Comparison of ENCODE assay signal across 9 mouse cellular contexts in the genomic region with DNA sequence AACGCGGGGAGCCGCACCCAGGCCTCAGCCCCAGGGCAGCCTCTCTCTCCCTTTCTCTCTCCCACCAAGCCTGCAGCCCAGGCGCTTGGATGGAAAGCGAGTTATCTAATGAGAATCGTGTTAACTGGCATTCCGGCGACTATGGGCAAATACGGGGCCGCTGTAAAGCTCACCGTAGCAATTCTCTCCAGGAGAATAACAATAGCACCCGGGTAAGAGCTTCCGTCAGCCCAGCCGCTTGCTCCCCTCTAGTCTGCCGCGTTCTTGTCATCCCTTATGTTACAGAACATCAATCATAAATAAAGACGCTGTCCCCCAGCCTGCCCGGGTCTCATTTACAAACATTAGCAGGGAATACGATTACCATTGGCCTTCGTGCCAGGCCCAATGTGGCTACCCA. TPM values are rescaled to one million over a fixed set of nuclear protein-coding genes. Genes with fewer than 3 reads are reported as not detected.
A peak's percentile ranks its signal among the peaks of the same experiment; 100 is the strongest.
DNase-seq lines count a peak whose midpoint lies in the region; ATAC-seq and TF ChIP-seq lines count a peak whose summit lies in the region.
"Had no signal": no experiment of that assay in that cellular context is flagged by ENCODE, and none has a peak within 500 bp of the region (broad histone marks: within the 10 kb centered on the region; RNA-seq: fewer than 3 reads in every experiment).

No protein-coding gene starts in this region.

- H3K9ac ChIP-seq in liver, embryonic 11.5 days (ENCODE audit: low read depth, low read length): no peak overlapping the region
- peak overlapping the region; percentile 82 for H3K9ac ChIP-seq in forebrain, embryonic 14.5 days (ENCODE audit: low read length)

- TF ChIP-seq CTCF in olfactory bulb, adult 2 months (IDR thresholded peaks at IDR 0.05; ENCODE audit: insufficient read depth, low read depth, low read length): no peak

- WGBS in liver, embryonic 11.5 days: 6% methylated on average over 20 of the region's 20 CpGs
- under 1% methylated on average over 20 of the region's 20 CpGs for WGBS in forebrain, embryonic 14.5 days
- WGBS in limb, embryonic 10.5 days: 4% methylated on average over 20 of the region's 20 CpGs
- 17% methylated on average over 20 of the region's 20 CpGs for WGBS in olfactory bulb, adult 2 months

- no peaks in the 10 kb centered on the region for H3K36me3 ChIP-seq in liver, embryonic 11.5 days (ENCODE audit: control insufficient read depth, insufficient read depth, low read length)
- no peaks in the 10 kb centered on the region for H3K36me3 ChIP-seq in forebrain, embryonic 14.5 days (ENCODE audit: control insufficient read depth, insufficient read depth, low read length)
- H3K36me3 ChIP-seq in limb, embryonic 10.5 days: no peaks in the 10 kb centered on the region

- no peak for ATAC-seq in liver, embryonic 11.5 days (replicated peaks; ENCODE audit: low FRiP score)
- ATAC-seq in forebrain, embryonic 14.5 days: peak; percentile 1; the same call in 1 of the 2 replicates

- no peaks in the 10 kb centered on the region for H3K9me3 ChIP-seq in liver, embryonic 11.5 days (ENCODE audit: control insufficient read depth, low read length)
- no peaks in the 10 kb centered on the region for H3K9me3 ChIP-seq in forebrain, embryonic 14.5 days (replicated peaks; ENCODE audit: control insufficient read depth, low read length)
- H3K9me3 ChIP-seq in limb, embryonic 10.5 days (replicated peaks): no peaks in the 10 kb centered on the region

- H3K27ac ChIP-seq in liver, embryonic 11.5 days (ENCODE audit: low read depth, low read length): no peak overlapping the region
- H3K27ac ChIP-seq in forebrain, embryonic 14.5 days (ENCODE audit: low read depth, low read length): peak overlapping the region; percentile 92
- H3K27ac ChIP-seq in limb, embryonic 10.5 days: no peak overlapping the region
- H3K27ac ChIP-seq in olfactory bulb, adult 2 months (ENCODE audit: insufficient read depth, low read depth, low read length): no peak overlapping the region

- TF ChIP-seq POLR2A in olfactory bulb, adult 2 months (IDR thresholded peaks at IDR 0.05; ENCODE audit: insufficient read depth, low read depth, low read length): no peak

- H3K27me3 ChIP-seq in liver, embryonic 11.5 days (replicated peaks; ENCODE audit: control insufficient read depth, insufficient read depth, low read length): peaks cover 65% of the 10 kb centered on the region
- no peaks in the 10 kb centered on the region for H3K27me3 ChIP-seq in forebrain, embryonic 14.5 days (replicated peaks; ENCODE audit: control insufficient read depth, insufficient read depth, low read length)
- H3K27me3 ChIP-seq in limb, embryonic 10.5 days (ENCODE audit: low read depth, poor library complexity, severe bottlenecking): peaks cover 93% of the 10 kb centered on the region

- DNase-seq in liver, embryonic 11.5 days (ENCODE audit: low spot score): no peak
- no peak for DNase-seq in liver
- DNase-seq in forebrain, embryonic 14.5 days (ENCODE audit: low spot score): peak; percentile 42
- no peak for DNase-seq in limb, embryonic 10.5 days (ENCODE audit: low spot score)
- no peak for DNase-seq in cerebellum, postnatal 4 days (ENCODE audit: low spot score in 2 of 2)
- no peak for DNase-seq in spleen, adult 18-20 months
- DNase-seq: lung, postnatal 10 days; right cerebral cortex, postnatal 4 days had no signal

- peak overlapping the region; percentile 67 for H3K4me2 ChIP-seq in liver, embryonic 11.5 days
- H3K4me2 ChIP-seq in forebrain, embryonic 14.5 days (ENCODE audit: low read length): peak overlapping the region; percentile 84

- H3K4me3 ChIP-seq in liver, embryonic 11.5 days (ENCODE audit: low read depth, low read length): peak overlapping the region; percentile 81
- H3K4me3 ChIP-seq in forebrain, embryonic 14.5 days (ENCODE audit: low read depth, low read length): peak overlapping the region; percentile 78
- H3K4me3 ChIP-seq in limb, embryonic 10.5 days: peak overlapping the region; percentile 75
- peak overlapping the region; percentile 33 for H3K4me3 ChIP-seq in olfactory bulb, adult 2 months (ENCODE audit: insufficient read depth, low read depth, low read length)

- peaks cover 7% of the 10 kb centered on the region for H3K4me1 ChIP-seq in liver, embryonic 11.5 days (replicated peaks; ENCODE audit: control insufficient read depth, insufficient read depth, low read length)
- H3K4me1 ChIP-seq in forebrain, embryonic 14.5 days (ENCODE audit: control insufficient read depth, insufficient read depth, low read length): peaks cover 30% of the 10 kb centered on the region
- peaks cover 37% of the 10 kb centered on the region for H3K4me1 ChIP-seq in limb, embryonic 10.5 days
- peaks cover 23% of the 10 kb centered on the region for H3K4me1 ChIP-seq in olfactory bulb, adult 2 months (ENCODE audit: control insufficient read depth, insufficient read depth, low read length)

RNA-seq across cellular contexts. Expression of a gene that starts 1.6 kb away (rescaled TPM):
- 4.9 and 5.2 TPM in 2 replicates for polyA plus RNA-seq in liver, embryonic 11.5 days (2014; fragmentation: Nextera tagmentation; extraction: Ambion mirVana)
- polyA plus RNA-seq in forebrain, embryonic 14.5 days (2014; fragmentation: Nextera tagmentation; extraction: Ambion mirVana): 16.7 and 30.0 TPM in 2 replicates
- 2.9 and 4.4 TPM in 2 replicates for polyA plus RNA-seq in limb, embryonic 10.5 days (2016; fragmentation: Nextera tagmentation; extraction: Ambion mirVana)
- polyA plus RNA-seq in olfactory bulb, adult 2 months (2012; ENCODE audit: insufficient read depth, insufficient read length, low replicate concordance, missing spikeins): not detected in 2 replicates

RNA-seq across cellular contexts. Expression of a gene that starts 52.5 kb away (rescaled TPM):
- polyA plus RNA-seq in liver, embryonic 11.5 days (2014; fragmentation: Nextera tagmentation; extraction: Ambion mirVana): 9.9 and 20.9 TPM in 2 replicates
- 1.0 and 1.1 TPM in 2 replicates for polyA plus RNA-seq in forebrain, embryonic 14.5 days (2014; fragmentation: Nextera tagmentation; extraction: Ambion mirVana)
- polyA plus RNA-seq in limb, embryonic 10.5 days (2016; fragmentation: Nextera tagmentation; extraction: Ambion mirVana): 3.1 TPM in 2 replicates
- not detected in 2 replicates for polyA plus RNA-seq in olfactory bulb, adult 2 months (2012; ENCODE audit: insufficient read depth, insufficient read length, low replicate concordance, missing spikeins)
